Mouse (Mus musculus) gastrocnemius, adult 2 months (tissue): ENCODE results near the gene Gm20388. TPM values are rescaled to one million over a fixed set of nuclear protein-coding genes. Genes with fewer than 3 reads are reported as not detected.

Source experiments
- DNase-seq: peaks from one replicate; pipeline ENCODE4 v3.0.0; 2022
- H3K27ac ChIP-seq: fragments of 200-600 bp; 2 replicates; pipeline ENCODE4 v1.8.1; 2022; ENCODE audit warnings: mild to moderate bottlenecking
- H3K4me3 ChIP-seq: fragments of 200-600 bp; 2 replicates; pipeline ENCODE4 v1.8.1; 2022; ENCODE audit warnings: mild to moderate bottlenecking, moderate library complexity
- CTCF ChIP-seq: fragments of 200-600 bp; IDR thresholded peaks from 2 replicates; pipeline ENCODE4 v1.8.1; 2022; ENCODE audit warnings: antibody characterized with exemption, mild to moderate bottlenecking, moderate library complexity
- intact Hi-C: fragments of 180-260 bp; cut with DNase I; formaldehyde crosslinking; loops from one replicate; pipeline ENCODE4 v1.15.1; 2025
- total RNA-seq, 2 experiments: library from RNA; stranded (reverse); gene quantifications; 2 replicates each; pipeline ENCODE4 v1.2.3; 2021

Gm20388 gene
- total RNA-seq, 2 experiments from 2014 or later: 6.1 to 15.0 TPM

DNA sequence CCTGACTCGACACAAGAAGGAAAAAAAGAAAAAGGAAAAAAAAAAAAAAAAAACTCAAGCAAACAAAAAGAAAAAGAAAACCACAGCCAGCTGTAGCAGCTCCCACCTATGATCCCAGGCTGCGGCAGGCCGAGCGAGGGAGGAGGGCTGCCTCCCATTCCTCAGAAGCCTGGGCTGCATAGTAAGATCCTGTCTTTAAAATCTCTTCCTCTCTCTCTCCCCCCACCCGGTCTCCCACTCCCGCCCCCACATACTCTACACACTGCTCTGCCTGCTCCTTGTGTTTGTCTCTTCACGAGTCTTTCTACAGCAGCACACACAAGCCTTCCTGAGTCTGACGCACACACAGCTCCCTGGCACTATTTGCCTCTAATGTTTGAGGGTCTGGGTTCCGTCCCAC, 3211.4 kb downstream of the Gm20388 start:
- no peak overlapping the region for H3K4me3 ChIP-seq
- intact Hi-C loops: no loop called here
- TF ChIP-seq CTCF: no peak
- no peak overlapping the region for H3K27ac ChIP-seq
- DNase-seq: no peak

DNA sequence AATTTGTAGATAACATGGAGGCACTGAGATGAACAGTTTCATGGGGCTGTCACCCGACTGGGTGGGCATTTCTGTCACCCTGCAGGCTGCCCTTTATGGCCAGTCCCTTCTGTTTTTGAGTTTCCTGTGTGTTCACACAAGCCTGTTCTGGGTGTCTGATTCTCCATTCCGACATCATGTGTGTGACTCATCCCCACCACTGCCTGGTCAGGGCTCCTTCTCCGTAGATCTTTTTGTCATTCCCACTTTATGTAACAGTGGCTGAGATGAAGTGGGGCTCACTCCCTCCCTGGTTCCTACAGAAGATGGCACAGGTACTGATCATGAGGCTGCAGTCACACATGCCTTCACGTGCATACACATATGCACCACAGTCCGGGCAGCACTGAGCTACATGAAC, 3212.0 kb downstream of the Gm20388 start:
- DNase-seq: no peak
- Histone ChIP-seq H3K4me3 (no peak overlapping the region), H3K27ac (no peak overlapping the region)
- TF ChIP-seq CTCF: no peak
- intact Hi-C loops: no loop called here

GRCm38 (mm10) chr8:123126193-123126816, 3215.7 kb downstream of the Gm20388 start:
- H3K27ac ChIP-seq: no peak overlapping the region
- no peak for TF ChIP-seq CTCF
- DNase-seq: peak; percentile 72
- intact Hi-C loops: no loop called here
- peak overlapping the region; percentile 41 for H3K4me3 ChIP-seq

DNA sequence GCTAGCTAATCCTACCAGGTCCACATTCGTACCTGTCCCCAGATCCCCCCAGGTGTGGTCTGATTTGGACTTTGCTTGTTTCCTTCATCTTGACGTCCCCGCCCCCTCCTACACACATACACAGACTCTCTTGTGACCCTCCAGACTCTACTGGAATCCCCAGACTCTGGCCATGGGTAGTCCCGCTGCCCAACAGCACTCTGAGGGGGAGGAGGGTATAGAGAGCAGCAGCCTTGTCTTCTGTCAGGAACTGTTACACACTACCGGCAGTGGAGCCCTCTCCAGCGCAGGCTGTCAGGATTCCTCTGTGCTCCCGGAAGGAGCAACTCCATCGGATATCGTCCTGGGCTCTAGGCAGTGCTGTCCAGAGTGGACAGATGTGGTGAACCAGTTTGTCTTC, 3220.4 kb downstream of the Gm20388 start:
- TF ChIP-seq CTCF: no peak
- intact Hi-C loops: no loop called here
- no peak overlapping the region for H3K4me3 ChIP-seq
- no peak for DNase-seq
- H3K27ac ChIP-seq: peak overlapping the region; percentile 35; the same call in 1 of the 2 replicates

GRCm38 (mm10) chr8:123132953-123133352, 3222.3 kb downstream of the Gm20388 start:
- Histone ChIP-seq H3K27ac (no peak overlapping the region), H3K4me3 (no peak overlapping the region)
- intact Hi-C loops: no loop called here
- TF ChIP-seq CTCF: no peak; the same call in 1 of the 2 replicates
- DNase-seq: no peak

GRCm38 (mm10) chr8:123134149-123134713, 3223.6 kb downstream of the Gm20388 start:
- no peak overlapping the region for H3K4me3 ChIP-seq
- no peak for TF ChIP-seq CTCF

GRCm38 (mm10) chr8:123135406-123135805, 3224.8 kb downstream of the Gm20388 start:
- intact Hi-C loops: no loop called here
- TF ChIP-seq CTCF: no peak
- no peak for DNase-seq
- Histone ChIP-seq H3K4me3 (no peak overlapping the region), H3K27ac (peak overlapping the region; percentile 24; the same call in 1 of the 2 replicates)

More at GRCm38 (mm10) chr8:123134149-123134713, 3223.6 kb downstream of the Gm20388 start:
- H3K27ac ChIP-seq: no peak overlapping the region
- intact Hi-C loops: no loop called here
- peak; percentile 49 for DNase-seq

DNA sequence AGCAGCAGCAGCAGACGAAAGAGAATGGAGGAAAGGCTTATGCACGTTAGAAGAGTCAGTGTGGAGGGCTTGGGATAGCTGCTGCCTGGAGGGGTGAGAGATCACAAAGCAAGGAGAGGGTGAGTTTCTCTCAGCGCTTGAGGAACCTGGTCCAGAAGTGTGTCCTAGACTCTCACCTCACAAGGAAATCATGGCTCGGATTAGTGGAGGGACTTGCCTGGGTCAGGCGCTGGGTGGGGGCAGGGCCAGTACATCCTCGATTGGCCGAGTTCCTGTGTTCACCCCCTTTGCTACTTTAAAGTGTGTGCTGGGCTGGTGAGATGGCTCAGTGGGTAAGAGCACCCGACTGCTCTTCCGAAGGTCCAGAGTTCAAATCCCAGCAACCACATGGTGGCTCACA, 3225.2 kb downstream of the Gm20388 start:
- intact Hi-C loops: no loop called here
- TF ChIP-seq CTCF: no peak

DNA sequence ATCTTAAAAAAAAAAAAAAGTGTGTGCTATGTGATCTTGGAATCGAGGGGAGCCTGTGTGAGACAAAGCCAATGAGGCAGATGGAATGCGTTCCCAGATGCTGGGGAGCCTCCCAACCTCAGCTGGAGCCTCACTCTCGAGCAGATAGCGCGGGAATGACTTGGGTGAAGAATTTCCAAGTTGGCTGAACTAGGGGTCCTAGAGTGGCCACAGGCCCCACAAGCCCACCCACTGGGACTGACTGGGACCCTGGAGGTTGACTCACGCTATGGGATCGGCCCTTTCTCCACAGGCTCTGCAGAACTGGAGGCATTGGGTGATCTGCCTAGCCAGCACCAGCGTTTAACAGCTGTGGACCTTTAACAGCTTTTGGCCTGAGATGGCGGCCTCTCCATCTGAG, 3225.6 kb downstream of the Gm20388 start:
- no peak for DNase-seq
- TF ChIP-seq CTCF: no peak
- no peak overlapping the region for H3K4me3 ChIP-seq
- H3K27ac ChIP-seq: peak overlapping the region; percentile 21; the same call in 1 of the 2 replicates
- intact Hi-C loops: no loop called here

More for the DNA sequence above, 3225.2 kb downstream of the Gm20388 start:
- peak overlapping the region; percentile 24; the same call in 1 of the 2 replicates for H3K27ac ChIP-seq
- H3K4me3 ChIP-seq: no peak overlapping the region
- DNase-seq: no peak

DNA sequence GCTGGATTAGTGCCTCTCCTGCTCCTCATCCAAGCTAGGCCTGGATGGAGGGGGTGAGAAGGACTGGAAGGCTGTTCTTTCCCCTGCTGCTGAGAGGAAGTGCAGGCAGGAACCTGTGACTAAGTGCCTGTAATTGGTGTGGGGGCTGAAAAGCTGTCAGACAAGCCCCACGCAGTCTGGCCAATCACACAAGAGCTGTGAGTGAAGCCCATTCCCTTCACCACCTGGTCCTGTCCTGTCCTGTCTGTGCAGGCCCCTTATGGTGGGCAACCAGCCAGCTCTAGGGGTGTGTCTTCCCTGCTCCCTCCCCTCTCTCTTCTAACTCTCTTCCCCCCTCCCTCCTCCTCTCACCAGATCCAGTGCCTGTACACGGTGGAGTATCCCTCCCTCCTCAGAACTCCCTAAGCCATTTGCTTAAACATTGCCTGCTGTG, 3227.0 kb downstream of the Gm20388 start:
- intact Hi-C loops: no loop called here
- Histone ChIP-seq H3K27ac (peak overlapping the region; percentile 16; the same call in 1 of the 2 replicates), H3K4me3 (no peak overlapping the region)
- DNase-seq: no peak
- no peak for TF ChIP-seq CTCF

DNA sequence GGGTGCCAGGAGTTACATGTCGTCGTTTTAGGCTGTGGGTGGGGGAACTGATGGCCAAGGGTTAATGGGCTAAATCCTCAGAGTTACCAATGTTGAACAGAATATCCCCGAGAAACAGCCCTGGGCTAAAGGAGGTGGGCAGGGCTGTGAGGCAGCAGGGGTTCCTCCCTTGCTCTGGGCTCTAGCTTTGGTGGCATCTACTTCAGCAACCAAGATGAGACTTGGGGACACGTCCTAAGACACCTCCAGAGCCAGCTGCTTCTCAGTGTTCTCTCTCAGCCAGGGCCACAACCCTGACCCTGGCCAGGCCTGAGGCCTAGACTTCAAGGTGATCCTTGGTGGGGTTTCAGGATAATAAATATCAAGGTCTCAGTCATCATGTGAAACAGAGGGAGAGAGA, 3228.1 kb downstream of the Gm20388 start:
- no peak for DNase-seq
- Histone ChIP-seq H3K27ac (no peak overlapping the region), H3K4me3 (no peak overlapping the region)
- TF ChIP-seq CTCF: no peak
- intact Hi-C loops: no loop called here

- no peak for TF ChIP-seq CTCF
- intact Hi-C loops: no loop called here
- peak; percentile 64 for DNase-seq
- Histone ChIP-seq H3K27ac (peak overlapping the region; percentile 59), H3K4me3 (no peak overlapping the region)
Measured at GRCm38 (mm10) chr8:123141741-123142462, 3231.3 kb downstream of the Gm20388 start.

DNA sequence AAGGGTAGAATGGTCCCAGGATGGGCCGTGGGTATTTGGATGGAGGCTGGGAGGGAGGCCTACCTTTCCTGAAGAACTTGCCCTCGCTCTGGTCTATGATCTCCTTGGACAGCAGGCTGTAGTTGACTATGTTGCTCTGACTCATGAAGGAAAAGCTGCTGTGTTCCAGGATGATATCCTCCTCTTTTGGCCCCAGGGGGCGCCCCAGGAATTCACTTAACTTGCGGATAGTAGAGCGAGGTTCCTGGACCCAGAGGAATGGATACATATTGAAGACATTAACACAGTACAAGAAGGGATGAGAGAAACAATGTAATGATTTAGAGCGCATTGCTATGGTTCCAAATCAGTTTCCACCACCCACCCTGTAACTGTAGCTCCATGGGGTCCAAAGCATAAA, 3234.6 kb downstream of the Gm20388 start:
- intact Hi-C loops: loop anchor here (2.0 kb wide), 1 partner anchor 46 kb away; no protein-coding TSS in a partner anchor
- peak; percentile 58 for TF ChIP-seq CTCF
- Histone ChIP-seq H3K27ac (peak overlapping the region; percentile 63), H3K4me3 (no peak overlapping the region)
- DNase-seq: peak; percentile 80
